In genomic region chr7:25764221-25764620, GRCm38 (mm10) we compare ENCODE assay signal across 13 mouse cellular contexts. TPM values are rescaled to one million over a fixed set of nuclear protein-coding genes. Genes with fewer than 3 reads are reported as not detected.
DNase-seq lines count a peak whose midpoint lies in the region; ATAC-seq lines count a peak whose summit lies in the region.
"Had no signal": no experiment of that assay in that cellular context is flagged by ENCODE, and none has a peak within 500 bp of the region (broad histone marks: within the 10 kb centered on the region; RNA-seq: fewer than 3 reads in every experiment).

No protein-coding gene starts in this region.

- H3K36me3 ChIP-seq in kidney, embryonic 14.5 days (ENCODE audit: control insufficient read depth, insufficient read depth, low read length) = peaks cover 42% of the 10 kb centered on the region; the same call in 1 of the 2 replicates
- peaks cover 23% of the 10 kb centered on the region for H3K36me3 ChIP-seq in stomach, embryonic 15.5 days

- DNase-seq in embryo, embryonic 10 days (ENCODE audit: low spot score) = peak; percentile 52
- DNase-seq in embryo, embryonic 9.5 days (ENCODE audit: extremely low spot score) = no peak
- DNase-seq in lung, postnatal 10 days = peak; percentile 48
- no peak for DNase-seq in lung, postnatal 14 days
- no peak for DNase-seq in spleen, postnatal 14 days (ENCODE audit: low spot score in 2 of 2)
- DNase-seq: cerebellum, postnatal 10 days had no signal

- peak; percentile 55 for ATAC-seq in kidney, embryonic 14.5 days (ENCODE audit: low FRiP score, low TSS enrichment)
- ATAC-seq in stomach, embryonic 15.5 days (ENCODE audit: insufficient read depth, low FRiP score, low read depth) = no peak
- no peak for ATAC-seq in monocyte, adult 5-6 weeks (replicated peaks; ENCODE audit: insufficient number of reproducible peaks, low FRiP score, low TSS enrichment, poor library complexity, severe bottlenecking)

- H3K4me3 ChIP-seq in kidney, embryonic 14.5 days (ENCODE audit: low read length) = no peak overlapping the region
- no peak overlapping the region for H3K4me3 ChIP-seq in stomach, embryonic 15.5 days (replicated peaks)
- H3K4me3 ChIP-seq: forebrain, embryonic 12.5 days; megakaryocyte, embryonic 14.5 days; neural tube, embryonic 12.5 days had no signal

- 52% methylated on average over 5 of the region's 5 CpGs for WGBS in kidney, embryonic 14.5 days
- WGBS in stomach, embryonic 15.5 days = 57% methylated on average over 5 of the region's 5 CpGs

- no peaks in the 10 kb centered on the region for H3K9me3 ChIP-seq in kidney, embryonic 14.5 days (ENCODE audit: control insufficient read depth, low read length)
- no peaks in the 10 kb centered on the region for H3K9me3 ChIP-seq in stomach, embryonic 15.5 days
- H3K9me3 ChIP-seq: forebrain, embryonic 12.5 days; megakaryocyte, embryonic 14.5 days; neural tube, embryonic 12.5 days had no signal

- no peaks in the 10 kb centered on the region for H3K27me3 ChIP-seq in kidney, embryonic 14.5 days (ENCODE audit: control insufficient read depth, insufficient read depth, low read length)
- H3K27me3 ChIP-seq in stomach, embryonic 15.5 days (replicated peaks) = no peaks in the 10 kb centered on the region
- H3K27me3 ChIP-seq: forebrain, embryonic 12.5 days; neural tube, embryonic 12.5 days had no signal

- peak overlapping the region; percentile 93 for H3K27ac ChIP-seq in kidney, embryonic 14.5 days (ENCODE audit: low read depth, low read length)
- peak overlapping the region; percentile 26; the same call in 1 of the 2 replicates for H3K27ac ChIP-seq in stomach, embryonic 15.5 days
- H3K27ac ChIP-seq: forebrain, embryonic 12.5 days; neural tube, embryonic 12.5 days had no signal

- no peak overlapping the region for H3K4me2 ChIP-seq in kidney, embryonic 14.5 days (replicated peaks; ENCODE audit: low read depth, low read length)
- no peak overlapping the region for H3K4me2 ChIP-seq in stomach, embryonic 15.5 days
- H3K4me2 ChIP-seq: forebrain, embryonic 12.5 days; neural tube, embryonic 12.5 days had no signal

- H3K4me1 ChIP-seq in kidney, embryonic 14.5 days (ENCODE audit: control insufficient read depth, insufficient read depth, low read length) = 0 out of 2 replicates have a peak, but pooled peaks cover 3% of the 10 kb centered on the region
- no peaks in the 10 kb centered on the region for H3K4me1 ChIP-seq in stomach, embryonic 15.5 days
- H3K4me1 ChIP-seq: forebrain, embryonic 12.5 days; neural tube, embryonic 12.5 days had no signal

- no peak overlapping the region for H3K9ac ChIP-seq in kidney, embryonic 14.5 days (ENCODE audit: low read depth, low read length)
- H3K9ac ChIP-seq in stomach, embryonic 15.5 days = no peak overlapping the region
- H3K9ac ChIP-seq: forebrain, embryonic 12.5 days; neural tube, embryonic 12.5 days had no signal

RNA-seq across cellular contexts. Expression of gene Hnrnpul1, which starts 9.7 kb away (rescaled TPM):
- polyA plus RNA-seq in kidney, embryonic 14.5 days (2014; fragmentation: Nextera tagmentation; extraction: Ambion mirVana) = 65.6 and 86.2 TPM in 2 replicates
- polyA plus RNA-seq in stomach, embryonic 15.5 days (2015; fragmentation: Nextera tagmentation; extraction: Ambion mirVana) = 49.0 and 54.2 TPM in 2 replicates
- total RNA-seq in monocyte, adult 5-6 weeks (2017) = 116 to 171 TPM (median 131 TPM) in 3 replicates

RNA-seq across cellular contexts. Expression of gene Axl, which starts 24.3 kb away (rescaled TPM):
- polyA plus RNA-seq in kidney, embryonic 14.5 days (2014; fragmentation: Nextera tagmentation; extraction: Ambion mirVana) = 75.3 and 75.5 TPM in 2 replicates
- 83.7 and 88.6 TPM in 2 replicates for polyA plus RNA-seq in stomach, embryonic 15.5 days (2015; fragmentation: Nextera tagmentation; extraction: Ambion mirVana)
- total RNA-seq in monocyte, adult 5-6 weeks (2017) = 4.9 to 6.4 TPM (median 5.8 TPM) in 3 replicates

RNA-seq across cellular contexts. Expression of gene Ccdc97, which starts 45.3 kb away (rescaled TPM):
- 24.8 and 32.4 TPM in 2 replicates for polyA plus RNA-seq in kidney, embryonic 14.5 days (2014; fragmentation: Nextera tagmentation; extraction: Ambion mirVana)
- polyA plus RNA-seq in stomach, embryonic 15.5 days (2015; fragmentation: Nextera tagmentation; extraction: Ambion mirVana) = 16.9 and 19.6 TPM in 2 replicates
- 33.9 to 38.4 TPM (median 36.5 TPM) in 3 replicates for total RNA-seq in monocyte, adult 5-6 weeks (2017)

RNA-seq across cellular contexts. Expression of gene Cyp2s1, which starts 52.5 kb away (rescaled TPM):
- polyA plus RNA-seq in kidney, embryonic 14.5 days (2014; fragmentation: Nextera tagmentation; extraction: Ambion mirVana) = 9.3 and 13.4 TPM in 2 replicates
- 35.3 and 35.6 TPM in 2 replicates for polyA plus RNA-seq in stomach, embryonic 15.5 days (2015; fragmentation: Nextera tagmentation; extraction: Ambion mirVana)
- total RNA-seq in monocyte, adult 5-6 weeks (2017) = not detected in 3 replicates
- total RNA-seq: granulocyte monocyte progenitor cell, adult 5-6 weeks had no signal

Comparison
In these comparisons a context has a peak if more than half of its experiments do, and no peak if none do; other contexts are left out.
1. DNase-seq: peak in embryo, embryonic 10 days (single experiment) and lung, postnatal 10 days (single experiment); none in embryo, embryonic 9.5 days (single experiment), lung, postnatal 14 days (single experiment) and spleen, postnatal 14 days (0 of 2).